Mouse (Mus musculus) midbrain, embryonic 15.5 days (tissue): ENCODE measurements around the gene Mapk8. TPM values are rescaled to one million over a fixed set of nuclear protein-coding genes. Genes with fewer than 3 reads are reported as not detected.
"Not testable (repeated sequence)": the region's sequence is repeated elsewhere in the genome, so short reads cannot be mapped to it uniquely, and the experiment has no call there.

Experiments used
- ATAC-seq: fragments of 200-750 bp; cut with Nextera tagmentation; replicated peaks from 2 replicates; pipeline ENCODE4 v1.8.0; 2017; ENCODE audit warnings: moderate TSS enrichment
- H3K27ac ChIP-seq: fragments of 300-500 bp; sonication (generic); 2 replicates; pipeline ENCODE4 v1.5.1; 2015; ENCODE audit warnings: mild to moderate bottlenecking, inconsistent platforms
- H3K27me3 ChIP-seq: fragments of 300-500 bp; sonication (generic); replicated peaks from 2 replicates; pipeline ENCODE4 v1.6.1; 2015; ENCODE audit warnings: inconsistent platforms
- H3K36me3 ChIP-seq: fragments of 300-500 bp; sonication (generic); replicated peaks from 2 replicates; pipeline ENCODE4 v1.6.1; 2015; ENCODE audit warnings: inconsistent platforms
- H3K4me1 ChIP-seq: fragments of 300-500 bp; sonication (generic); 2 replicates; pipeline ENCODE4 v1.6.1; 2015; ENCODE audit warnings: inconsistent platforms
- H3K4me2 ChIP-seq: fragments of 300-500 bp; sonication (generic); 2 replicates; pipeline ENCODE4 v1.6.1; 2015; ENCODE audit warnings: inconsistent platforms, mild to moderate bottlenecking, moderate library complexity
- H3K4me3 ChIP-seq: fragments of 300-500 bp; sonication (generic); 2 replicates; pipeline ENCODE4 v1.5.1; 2015; ENCODE audit warnings: mild to moderate bottlenecking, inconsistent platforms
- H3K9ac ChIP-seq: fragments of 300-500 bp; sonication (generic); 2 replicates; pipeline ENCODE4 v1.6.1; 2015; ENCODE audit warnings: mild to moderate bottlenecking, inconsistent platforms
- H3K9me3 ChIP-seq: fragments of 300-500 bp; sonication (generic); 2 replicates; pipeline ENCODE4 v1.6.1; 2016; ENCODE audit warnings: inconsistent platforms
- WGBS: fragments of 180-500 bp; shearing (Covaris S2); methylation state at CpG from one replicate; pipeline ENCODE4 v1.1.7; 2015; ENCODE audit warnings: mixed read lengths; 5-methylcytosine and 5-hydroxymethylcytosine counted together
- polyA plus RNA-seq: library from polyadenylated mRNA; unstranded; fragments of >200 nt; fragmentation: Nextera tagmentation; extraction: Ambion mirVana; gene quantifications from 2 replicates; pipeline ENCODE4 v1.2.1, GENCODE M21; 2015

Gene Mapk8
- polyA plus RNA-seq, 1 experiment from 2014 or later, result 36.2 TPM

- Histone ChIP-seq H3K4me1 (peaks cover 28% of the 10 kb centered on the region), H3K36me3 (no peaks in the 10 kb centered on the region), H3K27ac (peak overlapping the region; percentile 90), H3K27me3 (0 out of 2 replicates have a peak, but pooled peaks cover 8% of the 10 kb centered on the region), H3K4me2 (peak overlapping the region; percentile 62), H3K4me3 (peak overlapping the region; percentile 51), H3K9ac (peak overlapping the region; percentile 52), H3K9me3 (no peaks in the 10 kb centered on the region)
- under 1% methylated on average over 57 of the region's 72 CpGs for WGBS
- ATAC-seq, result peak; percentile 65
Observed at GRCm38 (mm10) chr14:33446561-33447023, 366 bp downstream of the Mapk8 start.

- Histone ChIP-seq H3K9ac (peak overlapping the region; percentile 52), H3K9me3 (no peaks in the 10 kb centered on the region), H3K27me3 (0 out of 2 replicates have a peak, but pooled peaks cover 8% of the 10 kb centered on the region), H3K36me3 (no peaks in the 10 kb centered on the region), H3K4me3 (peak overlapping the region; percentile 51), H3K4me2 (peak overlapping the region; percentile 62), H3K4me1 (peaks cover 29% of the 10 kb centered on the region), H3K27ac (no peak overlapping the region; the same call in 1 of the 2 replicates)
- ATAC-seq, result no peak
- 44% methylated on average over 3 of the region's 3 CpGs for WGBS
Observed at GRCm38 (mm10) chr14:33445962-33446361, 996 bp downstream of the Mapk8 start.

GRCm38 (mm10) chr14:33443780-33444179, 3.2 kb downstream of the Mapk8 start:
- Histone ChIP-seq H3K36me3 (no peaks in the 10 kb centered on the region), H3K4me2 (no peak overlapping the region), H3K9me3 (no peaks in the 10 kb centered on the region), H3K4me1 (peaks cover 29% of the 10 kb centered on the region), H3K27ac (no peak overlapping the region), H3K27me3 (0 out of 2 replicates have a peak, but pooled peaks cover 3% of the 10 kb centered on the region), H3K4me3 (no peak overlapping the region), H3K9ac (no peak overlapping the region)
- no peak for ATAC-seq
- 95% methylated on average over 2 of the region's 2 CpGs for WGBS

- H3K4me1 ChIP-seq, H3K4me3 ChIP-seq, H3K36me3 ChIP-seq, H3K9me3 ChIP-seq, H3K27me3 ChIP-seq, H3K27ac ChIP-seq, H3K9ac ChIP-seq, ATAC-seq, H3K4me2 ChIP-seq: not testable (repeated sequence)
- 85% methylated on average over 4 of the region's 4 CpGs for WGBS
Observed at GRCm38 (mm10) chr14:33432485-33432884, 14.5 kb downstream of the Mapk8 start.

- Histone ChIP-seq H3K4me3 (no peak overlapping the region), H3K9me3 (no peaks in the 10 kb centered on the region), H3K36me3 (no peaks in the 10 kb centered on the region), H3K27ac (no peak overlapping the region), H3K4me2 (no peak overlapping the region), H3K27me3 (no peaks in the 10 kb centered on the region), H3K4me1 (no peaks in the 10 kb centered on the region), H3K9ac (no peak overlapping the region)
- ATAC-seq, result no peak
Observed at GRCm38 (mm10) chr14:33424124-33424523, 22.8 kb downstream of the Mapk8 start.

GRCm38 (mm10) chr14:33423003-33423402, 24.0 kb downstream of the Mapk8 start:
- ATAC-seq, result no peak
- no peak overlapping the region for H3K27ac ChIP-seq
- no peak overlapping the region for H3K9ac ChIP-seq
- no peak overlapping the region for H3K4me2 ChIP-seq
- H3K36me3 ChIP-seq, result no peaks in the 10 kb centered on the region
- no peaks in the 10 kb centered on the region for H3K4me1 ChIP-seq
- H3K9me3 ChIP-seq, result no peaks in the 10 kb centered on the region
- H3K4me3 ChIP-seq, result no peak overlapping the region
- no peaks in the 10 kb centered on the region for H3K27me3 ChIP-seq
- 93% methylated on average over 1 of the region's 1 CpGs for WGBS

- ATAC-seq, result no peak
- Histone ChIP-seq H3K4me2 (no peak overlapping the region), H3K4me3 (no peak overlapping the region), H3K9me3 (no peaks in the 10 kb centered on the region), H3K36me3 (no peaks in the 10 kb centered on the region), H3K27ac (no peak overlapping the region), H3K9ac (no peak overlapping the region), H3K27me3 (no peaks in the 10 kb centered on the region), H3K4me1 (no peaks in the 10 kb centered on the region)
- WGBS, result 93% methylated on average over 3 of the region's 3 CpGs
Observed at GRCm38 (mm10) chr14:33418311-33418909, 28.5 kb downstream of the Mapk8 start.

- WGBS, result 94% methylated on average over 1 of the region's 1 CpGs
- no peak overlapping the region for H3K9ac ChIP-seq
- no peaks in the 10 kb centered on the region for H3K4me1 ChIP-seq
- no peak overlapping the region for H3K27ac ChIP-seq
- no peaks in the 10 kb centered on the region for H3K9me3 ChIP-seq
- no peak overlapping the region for H3K4me2 ChIP-seq
- H3K4me3 ChIP-seq, result no peak overlapping the region
- ATAC-seq, result no peak
- no peaks in the 10 kb centered on the region for H3K36me3 ChIP-seq
- no peaks in the 10 kb centered on the region for H3K27me3 ChIP-seq
Observed at GRCm38 (mm10) chr14:33415746-33416145, 31.2 kb downstream of the Mapk8 start.

- Histone ChIP-seq H3K4me2 (no peak overlapping the region), H3K27me3 (no peaks in the 10 kb centered on the region), H3K4me3 (no peak overlapping the region), H3K36me3 (peaks cover 5% of the 10 kb centered on the region), H3K27ac (no peak overlapping the region), H3K9me3 (no peaks in the 10 kb centered on the region), H3K4me1 (no peaks in the 10 kb centered on the region), H3K9ac (no peak overlapping the region)
- 99% methylated on average over 1 of the region's 1 CpGs for WGBS
- ATAC-seq, result no peak
Observed at GRCm38 (mm10) chr14:33402331-33402730, 44.6 kb downstream of the Mapk8 start.

- no peak overlapping the region for H3K27ac ChIP-seq
- no peaks in the 10 kb centered on the region for H3K4me1 ChIP-seq
- no peaks in the 10 kb centered on the region for H3K27me3 ChIP-seq
- H3K9ac ChIP-seq, result no peak overlapping the region
- H3K9me3 ChIP-seq, result no peaks in the 10 kb centered on the region
- WGBS, result 81% methylated on average over 3 of the region's 3 CpGs
- no peak overlapping the region for H3K4me3 ChIP-seq
- H3K4me2 ChIP-seq, result no peak overlapping the region
- ATAC-seq, result no peak
- peaks cover 5% of the 10 kb centered on the region for H3K36me3 ChIP-seq
Observed at GRCm38 (mm10) chr14:33400019-33400418, 46.9 kb downstream of the Mapk8 start.

- no peak for ATAC-seq
- Histone ChIP-seq H3K4me2 (no peak overlapping the region), H3K27me3 (no peaks in the 10 kb centered on the region), H3K36me3 (peaks cover 5% of the 10 kb centered on the region), H3K4me1 (no peaks in the 10 kb centered on the region), H3K9me3 (no peaks in the 10 kb centered on the region), H3K9ac (no peak overlapping the region), H3K27ac (no peak overlapping the region), H3K4me3 (no peak overlapping the region)
- WGBS, result 90% methylated on average over 5 of the region's 5 CpGs
Observed at GRCm38 (mm10) chr14:33398065-33398860, 48.7 kb downstream of the Mapk8 start.

GRCm38 (mm10) chr14:33380830-33381457, 66.0 kb downstream of the Mapk8 start:
- no peak overlapping the region for H3K4me3 ChIP-seq
- 84% methylated on average over 6 of the region's 6 CpGs for WGBS
- no peaks in the 10 kb centered on the region for H3K27me3 ChIP-seq
- no peak overlapping the region for H3K27ac ChIP-seq
- ATAC-seq, result no peak
- no peaks in the 10 kb centered on the region for H3K9me3 ChIP-seq
- no peaks in the 10 kb centered on the region for H3K4me1 ChIP-seq
- H3K36me3 ChIP-seq, result 0 out of 2 replicates have a peak, but pooled peaks cover 8% of the 10 kb centered on the region
- H3K4me2 ChIP-seq, result no peak overlapping the region
- no peak overlapping the region for H3K9ac ChIP-seq
